Mouse (Mus musculus) heart, embryonic 16.5 days (tissue): ENCODE results near the gene Gusb. TPM values are rescaled to one million over a fixed set of nuclear protein-coding genes. Genes with fewer than 3 reads are reported as not detected.
"Not testable (repeated sequence)": the region's sequence is repeated elsewhere in the genome, so short reads cannot be mapped to it uniquely, and the experiment has no call there.

Experiments
- ATAC-seq: fragments of 200-750 bp; cut with Nextera tagmentation; replicated peaks from 2 replicates; pipeline ENCODE4 v1.8.0; 2017; ENCODE audit warnings: moderate number of reproducible peaks; ENCODE audit not compliant: insufficient read depth, low FRiP score; ENCODE audit errors: extremely low read depth
- H3K27ac ChIP-seq: fragments of 300-500 bp; sonication (generic); 2 replicates; pipeline ENCODE4 v1.5.1; 2014; ENCODE audit warnings: mild to moderate bottlenecking, low read length, control low read depth, moderate library complexity
- H3K27me3 ChIP-seq: fragments of 300-500 bp; sonication (generic); 2 replicates; pipeline ENCODE4 v1.6.1; 2014; ENCODE audit warnings: low read length, mixed read lengths; ENCODE audit not compliant: control insufficient read depth, insufficient read depth
- H3K36me3 ChIP-seq: fragments of 300-500 bp; sonication (generic); 2 replicates; pipeline ENCODE4 v1.6.1; 2014; ENCODE audit not compliant: control insufficient read depth, insufficient read depth
- H3K4me1 ChIP-seq: fragments of 300-500 bp; sonication (generic); 2 replicates; pipeline ENCODE4 v1.6.1; 2014; ENCODE audit warnings: low read length, mixed read lengths; ENCODE audit not compliant: control insufficient read depth, insufficient read depth
- H3K4me2 ChIP-seq: fragments of 300-500 bp; sonication (generic); 2 replicates; pipeline ENCODE4 v1.6.1; 2014; ENCODE audit warnings: low read depth, mild to moderate bottlenecking, control low read depth, low read length
- H3K4me3 ChIP-seq: fragments of 300-500 bp; sonication (generic); 2 replicates; pipeline ENCODE4 v1.5.1; 2014; ENCODE audit warnings: mild to moderate bottlenecking, control low read depth, low read length
- H3K9ac ChIP-seq: fragments of 300-500 bp; sonication (generic); 2 replicates; pipeline ENCODE4 v1.6.1; 2014; ENCODE audit warnings: low read length, control low read depth
- H3K9me3 ChIP-seq: fragments of 300-500 bp; sonication (generic); replicated peaks from 2 replicates; pipeline ENCODE4 v1.6.1; 2016; ENCODE audit warnings: low read length; ENCODE audit not compliant: control insufficient read depth
- WGBS: fragments of 180-500 bp; shearing (Covaris S2); extraction: QIAGEN DNeasy Blood & Tissue Kit; methylation state at CpG from one replicate; pipeline ENCODE4 v1.1.7; 2014; 5-methylcytosine and 5-hydroxymethylcytosine counted together
- polyA plus RNA-seq: library from polyadenylated mRNA; unstranded; fragments of >200 nt; fragmentation: Nextera tagmentation; extraction: Ambion mirVana; gene quantifications from 2 replicates; pipeline ENCODE4 v1.2.1, GENCODE M21; 2015

The Gusb gene
- polyA plus RNA-seq, 1 experiment from 2014 or later, result 36.8 TPM

DNA sequence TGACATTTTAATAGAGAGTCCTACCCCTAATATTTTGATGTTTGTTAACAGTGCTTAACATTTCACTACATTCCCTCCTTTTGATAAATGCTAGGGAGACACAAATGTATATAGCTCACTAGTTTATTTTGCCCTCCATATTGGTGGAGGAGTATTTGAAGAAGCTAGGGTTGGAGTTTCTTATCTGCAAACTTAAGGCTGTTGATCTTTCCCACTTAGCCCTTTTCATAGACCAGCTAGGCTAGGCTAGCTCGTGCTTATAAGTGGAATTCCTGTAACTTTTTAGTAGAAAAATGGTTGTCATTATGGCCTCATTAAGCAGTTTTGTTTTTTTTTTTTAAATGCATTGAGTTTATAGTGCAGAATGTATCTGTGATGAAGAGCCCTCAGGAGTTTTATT lies 59.4 kb downstream of the Gusb start:
- Histone ChIP-seq H3K4me3 (no peak overlapping the region), H3K9me3 (no peaks in the 10 kb centered on the region), H3K27ac (no peak overlapping the region), H3K4me2 (no peak overlapping the region), H3K36me3 (peaks cover 4% of the 10 kb centered on the region; the same call in 1 of the 2 replicates), H3K9ac (no peak overlapping the region), H3K4me1 (peaks cover 6% of the 10 kb centered on the region), H3K27me3 (no peaks in the 10 kb centered on the region)
- WGBS, result 64% methylated on average over 1 of the region's 1 CpGs
- ATAC-seq, result no peak

DNA sequence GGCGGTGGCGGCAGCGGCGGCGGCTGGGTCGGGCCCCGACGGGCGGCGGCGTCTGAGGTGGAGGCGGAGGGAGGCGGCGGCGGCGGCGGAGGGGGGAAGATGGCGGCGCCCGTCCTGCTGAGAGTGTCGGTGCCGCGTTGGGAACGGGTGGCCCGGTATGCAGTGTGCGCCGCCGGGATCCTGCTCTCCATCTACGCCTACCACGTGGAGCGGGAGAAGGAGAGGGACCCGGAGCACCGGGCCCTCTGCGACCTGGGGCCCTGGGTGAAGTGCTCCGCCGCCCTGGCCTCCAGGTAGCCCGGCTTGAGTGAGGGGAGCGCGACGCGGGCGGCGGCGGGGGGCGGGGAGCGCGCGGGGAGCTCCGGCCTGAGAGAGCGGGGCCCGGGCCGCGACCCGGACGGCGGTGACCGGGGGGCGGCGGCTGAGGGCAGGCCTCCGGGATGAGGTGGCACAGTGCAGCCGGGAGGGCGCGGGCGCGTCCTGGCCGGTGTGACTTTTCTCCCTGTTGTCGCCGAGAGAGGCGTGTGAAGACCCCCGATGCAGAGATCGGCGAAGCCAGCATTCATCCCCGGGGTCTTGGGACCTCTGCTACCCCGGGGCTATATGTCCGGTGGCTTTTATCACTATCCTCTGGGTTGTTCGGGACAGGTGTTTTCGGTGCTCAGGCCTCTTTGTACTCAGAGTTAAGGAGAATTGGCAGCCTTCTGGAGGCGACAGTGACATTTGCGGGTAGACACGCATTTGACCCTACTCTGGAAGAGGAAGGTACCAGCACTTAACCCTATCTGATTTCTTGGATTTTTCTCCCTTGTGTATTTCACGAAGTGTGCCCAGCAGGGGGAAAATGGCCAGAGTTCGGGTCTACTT lies 60.5 kb downstream of the Gusb start:
- not testable (repeated sequence) for H3K4me1 ChIP-seq, H3K9me3 ChIP-seq, H3K27me3 ChIP-seq, H3K36me3 ChIP-seq
- ATAC-seq, result peak; percentile 20; the same call in 1 of the 2 replicates
- Histone ChIP-seq H3K4me2 (peak overlapping the region; percentile 93), H3K27ac (peak overlapping the region; percentile 77), H3K9ac (peak overlapping the region; percentile 89), H3K4me3 (peak overlapping the region; percentile 89)
- WGBS, result under 1% methylated on average over 54 of the region's 82 CpGs

DNA sequence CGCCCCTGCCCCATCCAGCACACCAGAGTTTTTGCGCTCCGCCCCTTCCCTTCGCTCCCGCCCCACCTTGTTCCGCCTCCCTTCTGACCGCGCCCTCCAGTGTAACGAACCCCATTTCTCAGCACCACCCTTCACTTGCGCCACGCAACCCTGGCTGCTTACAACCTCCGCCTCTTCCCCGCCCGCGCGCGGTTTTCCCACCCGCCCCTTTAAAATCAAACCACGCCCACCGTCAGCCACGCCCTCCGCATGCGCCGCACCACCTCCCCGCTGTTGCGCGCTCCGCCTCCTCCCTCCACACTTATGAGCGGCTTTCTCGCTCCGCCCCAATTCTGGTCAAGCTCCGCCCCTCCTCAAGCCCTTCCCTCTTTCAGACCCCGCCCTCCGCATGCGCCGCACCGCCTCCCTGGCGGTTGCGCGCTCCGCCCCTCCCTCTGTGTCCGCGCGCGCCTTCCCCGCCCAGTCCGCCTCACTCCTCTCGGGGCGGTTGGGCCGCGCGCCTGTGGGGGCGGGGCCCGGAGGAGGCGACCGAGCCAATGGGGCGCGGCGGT lies 61.3 kb downstream of the Gusb start, which contains the start of gene Vkorc1l1:
Gene Vkorc1l1 (plus strand): TSS at position 476 of the 551 bp plus-strand sequence.
- Histone ChIP-seq H3K9me3 (no peaks in the 10 kb centered on the region), H3K4me2 (peak within 1 kb of the TSS; percentile 93), H3K9ac (peak within 1 kb of the TSS; percentile 89), H3K27me3 (no peaks in the 10 kb centered on the region), H3K36me3 (peaks cover 4% of the 10 kb centered on the region; the same call in 1 of the 2 replicates), H3K4me3 (peak within 1 kb of the TSS; percentile 89), H3K4me1 (peaks cover 4% of the 10 kb centered on the region; the same call in 1 of the 2 replicates), H3K27ac (peak within 1 kb of the TSS; percentile 77)
- under 1% methylated on average over 59 of the region's 59 CpGs for WGBS
- peak; percentile 95 for ATAC-seq

DNA sequence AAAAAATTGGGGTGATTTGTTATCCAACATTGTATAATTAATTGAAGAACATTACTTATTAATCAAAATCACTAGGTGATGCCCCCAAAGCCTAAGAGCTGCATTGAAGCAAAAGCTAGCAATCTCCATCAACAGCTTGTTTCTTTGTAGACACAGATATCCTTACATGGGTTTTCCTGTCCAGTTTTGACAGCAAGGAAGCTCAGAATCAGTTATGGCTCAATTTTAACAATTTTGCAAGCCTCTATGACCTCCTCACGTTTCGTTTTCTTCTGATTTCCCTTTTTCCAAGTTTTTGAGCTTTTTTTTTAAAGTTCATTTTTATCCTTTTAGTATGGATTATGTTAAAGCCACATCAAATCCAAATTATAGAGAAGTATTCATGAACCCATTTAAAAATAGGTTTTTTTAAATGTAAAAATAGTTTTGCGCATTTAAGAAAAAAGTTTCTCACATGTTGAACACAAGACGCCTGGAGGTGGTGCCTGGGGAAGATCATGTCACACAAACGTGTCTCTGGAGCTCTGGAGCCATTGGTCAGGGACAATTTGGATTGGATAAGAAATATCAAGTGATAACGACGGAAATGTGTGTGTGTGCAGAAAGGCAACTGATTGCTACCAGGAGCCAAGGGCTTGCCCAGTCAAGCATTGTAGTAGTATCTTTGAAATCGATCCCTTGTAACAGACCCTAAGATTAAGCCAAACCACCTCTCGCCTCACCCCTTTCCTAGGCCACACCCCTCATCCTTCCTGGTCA lies 61.9 kb downstream of the Gusb start:
- ATAC-seq, result peak; percentile 6
- H3K4me2 ChIP-seq, result peak overlapping the region; percentile 69
- H3K4me3 ChIP-seq, result peak overlapping the region; percentile 58
- 0 out of 2 replicates have a peak overlapping the region, but pooled peaks have one; percentile 20 for H3K27ac ChIP-seq
- H3K9ac ChIP-seq, result peak overlapping the region; percentile 41
- no peaks in the 10 kb centered on the region for H3K27me3 ChIP-seq
- H3K36me3 ChIP-seq, result peaks cover 4% of the 10 kb centered on the region; the same call in 1 of the 2 replicates
- peaks cover 4% of the 10 kb centered on the region; the same call in 1 of the 2 replicates for H3K4me1 ChIP-seq
- WGBS, result 3% methylated on average over 9 of the region's 9 CpGs
- H3K9me3 ChIP-seq, result no peaks in the 10 kb centered on the region

DNA sequence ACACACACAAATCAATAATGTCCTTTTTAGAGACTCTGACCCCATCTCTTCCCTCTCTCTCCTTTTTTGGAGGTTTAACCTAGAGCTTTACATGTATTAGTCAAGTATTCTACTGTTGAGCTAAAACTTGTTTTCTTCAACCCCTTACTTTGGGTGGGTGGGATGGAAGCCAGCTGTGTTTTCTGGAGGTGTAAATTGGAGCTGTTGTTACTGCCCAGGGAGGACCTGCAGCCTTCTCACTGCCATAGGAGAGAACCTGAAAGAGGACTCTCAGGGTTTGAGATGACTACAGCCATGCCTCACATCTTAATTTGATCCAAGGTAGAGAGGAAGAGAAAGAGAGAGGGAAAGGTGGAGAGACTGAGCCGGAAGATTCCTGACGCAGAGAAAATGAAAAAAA lies 62.6 kb downstream of the Gusb start:
- no peaks in the 10 kb centered on the region for H3K27me3 ChIP-seq
- peaks cover 2% of the 10 kb centered on the region; the same call in 1 of the 2 replicates for H3K36me3 ChIP-seq

More for the DNA sequence above, 62.6 kb downstream of the Gusb start:
- ATAC-seq, result no peak
- no peaks in the 10 kb centered on the region for H3K9me3 ChIP-seq
- no peak overlapping the region for H3K9ac ChIP-seq
- no peak overlapping the region for H3K4me3 ChIP-seq
- peaks cover 4% of the 10 kb centered on the region; the same call in 1 of the 2 replicates for H3K4me1 ChIP-seq
- H3K4me2 ChIP-seq, result no peak overlapping the region
- 37% methylated on average over 2 of the region's 2 CpGs for WGBS
- H3K27ac ChIP-seq, result no peak overlapping the region

Other genes with a start within 250 kb of the Gusb start
- gene Psph, start 215.6 kb downstream of the Gusb start, polyA plus RNA-seq, result 27.7 and 33.4 TPM in 2 replicates
- 16.3 and 21.4 TPM in 2 replicates for gene Sumf2, start 156.1 kb downstream of the Gusb start, polyA plus RNA-seq
- gene Chchd2, start 115.6 kb downstream of the Gusb start, polyA plus RNA-seq, result 1,037 and 1,041 TPM in 2 replicates
- 2.3 TPM in 2 replicates for gene Zbed5, start 107.3 kb downstream of the Gusb start, polyA plus RNA-seq
- 1.9 and 2.2 TPM in 2 replicates for gene Phkg1, start 104.5 kb downstream of the Gusb start, polyA plus RNA-seq
- gene Nupr1l, start 94.5 kb downstream of the Gusb start, polyA plus RNA-seq, result 1.7 and 2.3 TPM in 2 replicates
- 13.3 TPM in 2 replicates for gene Vkorc1l1, start 61.1 kb downstream of the Gusb start, polyA plus RNA-seq
- gene Asl, start 26.2 kb upstream of the Gusb start, polyA plus RNA-seq, result 20.8 and 23.0 TPM in 2 replicates
- 24.4 and 26.2 TPM in 2 replicates for gene Crcp, start 26.2 kb upstream of the Gusb start, polyA plus RNA-seq
- gene Tpst1, start 70.3 kb upstream of the Gusb start, polyA plus RNA-seq, result 26.5 and 27.6 TPM in 2 replicates
- 5.5 and 5.6 TPM in 2 replicates for gene Kctd7, start 141.8 kb upstream of the Gusb start, polyA plus RNA-seq
- 21.6 and 22.0 TPM in 2 replicates for gene Rabgef1, start 168.7 kb upstream of the Gusb start, polyA plus RNA-seq
- gene Tmem248, start 214.0 kb upstream of the Gusb start, polyA plus RNA-seq, result 21.6 and 28.5 TPM in 2 replicates